Comparison of ENCODE assay signal across 7 mouse cellular contexts in the genomic region with DNA sequence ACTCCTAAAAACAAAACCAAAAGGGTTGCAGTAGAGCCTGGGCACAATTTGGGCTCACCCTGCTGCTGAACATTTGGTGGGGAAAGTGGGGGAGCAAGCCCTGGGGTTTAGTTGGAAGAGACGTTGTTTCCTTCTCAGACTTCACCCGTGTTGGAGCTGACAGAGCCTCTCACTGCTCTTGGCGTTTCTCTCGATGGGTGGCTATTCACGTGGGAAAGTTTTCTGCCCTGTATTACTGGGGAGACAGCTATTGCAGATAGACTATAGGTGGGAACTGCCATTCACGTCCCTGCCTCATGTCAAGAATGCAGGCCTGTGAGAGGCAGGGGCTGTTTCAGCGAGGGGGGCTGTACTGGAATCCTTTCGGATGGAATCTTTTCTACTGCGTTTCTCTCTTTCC. TPM values are rescaled to one million over a fixed set of nuclear protein-coding genes. Genes with fewer than 3 reads are reported as not detected.
A peak's percentile ranks its signal among the peaks of the same experiment; 100 is the strongest.
DNase-seq lines count a peak whose midpoint lies in the region; ATAC-seq and TF ChIP-seq lines count a peak whose summit lies in the region.

No protein-coding gene starts in this region.

- H3K4me3 ChIP-seq in lung, embryonic 16.5 days (ENCODE audit: low read length) = peak overlapping the region; percentile 2; the same call in 1 of the 2 replicates
- H3K4me3 ChIP-seq in lung, adult 2 months (replicated peaks; ENCODE audit: extremely low read depth, low read depth, low read length) = no peak overlapping the region
- H3K4me3 ChIP-seq in forebrain, embryonic 12.5 days (replicated peaks) = no peak overlapping the region
- no peak overlapping the region; the same call in 1 of the 2 replicates for H3K4me3 ChIP-seq in limb, embryonic 10.5 days
- H3K4me3 ChIP-seq in olfactory bulb, adult 2 months (ENCODE audit: insufficient read depth, low read depth, low read length) = no peak overlapping the region

- peak overlapping the region; percentile 98 for H3K27ac ChIP-seq in lung, embryonic 16.5 days (ENCODE audit: low read length)
- peak overlapping the region; percentile 97 for H3K27ac ChIP-seq in forebrain, embryonic 12.5 days
- H3K27ac ChIP-seq in limb, embryonic 10.5 days = peak overlapping the region; percentile 91
- H3K27ac ChIP-seq in olfactory bulb, adult 2 months (ENCODE audit: insufficient read depth, low read depth, low read length) = peak overlapping the region; percentile 98

- peak overlapping the region; percentile 11; the same call in 1 of the 2 replicates for H3K9ac ChIP-seq in lung, embryonic 16.5 days (ENCODE audit: low read length)
- H3K9ac ChIP-seq in forebrain, embryonic 12.5 days = peak overlapping the region; percentile 18; the same call in 1 of the 2 replicates

- H3K27me3 ChIP-seq in lung, embryonic 16.5 days (ENCODE audit: control insufficient read depth, insufficient read depth, low read depth, low read length) = no peaks in the 10 kb centered on the region
- H3K27me3 ChIP-seq in forebrain, embryonic 12.5 days = no peaks in the 10 kb centered on the region
- H3K27me3 ChIP-seq in limb, embryonic 10.5 days (ENCODE audit: low read depth, poor library complexity, severe bottlenecking) = 0 out of 2 replicates have a peak, but pooled peaks cover 3% of the 10 kb centered on the region

- WGBS in lung, embryonic 16.5 days = 18% methylated on average over 9 of the region's 9 CpGs
- 50% methylated on average over 9 of the region's 9 CpGs for WGBS in lung, adult 2 months
- whole genome bisulfite sequencing in forebrain, embryonic 12.5 days = 13% methylated on average over 9 of the region's 9 CpGs
- WGBS in limb, embryonic 10.5 days = 32% methylated on average over 9 of the region's 9 CpGs
- WGBS in olfactory bulb, adult 2 months = 16% methylated on average over 9 of the region's 9 CpGs

- no peak for TF ChIP-seq POLR2A in lung, adult 2 months (IDR thresholded peaks at IDR 0.05; ENCODE audit: borderline replicate concordance, extremely low read depth, low read depth, low read length)
- no peak for TF ChIP-seq POLR2A in olfactory bulb, adult 2 months (IDR thresholded peaks at IDR 0.05; ENCODE audit: insufficient read depth, low read depth, low read length)

- DNase-seq in lung, adult 2 months = no peak
- DNase-seq in limb, embryonic 10.5 days (ENCODE audit: low spot score) = peak; percentile 48
- DNase-seq in spleen, postnatal 14 days (ENCODE audit: low spot score in 2 of 2) = no peak

- peaks cover 63% of the 10 kb centered on the region for H3K4me1 ChIP-seq in lung, embryonic 16.5 days (replicated peaks; ENCODE audit: control insufficient read depth, insufficient read depth, low read length)
- H3K4me1 ChIP-seq in lung, adult 2 months (ENCODE audit: control insufficient read depth, insufficient read depth, low read length) = peaks cover 20% of the 10 kb centered on the region
- peaks cover 59% of the 10 kb centered on the region for H3K4me1 ChIP-seq in forebrain, embryonic 12.5 days
- H3K4me1 ChIP-seq in limb, embryonic 10.5 days = peaks cover 82% of the 10 kb centered on the region
- H3K4me1 ChIP-seq in olfactory bulb, adult 2 months (ENCODE audit: control insufficient read depth, insufficient read depth, low read length) = peaks cover 41% of the 10 kb centered on the region

- TF ChIP-seq CTCF in lung, adult 2 months (IDR thresholded peaks at IDR 0.05; ENCODE audit: insufficient read depth, low read length) = no peak
- no peak for TF ChIP-seq CTCF in olfactory bulb, adult 2 months (IDR thresholded peaks at IDR 0.05; ENCODE audit: insufficient read depth, low read depth, low read length)

- ATAC-seq in lung, embryonic 16.5 days (ENCODE audit: low read depth) = peak; percentile 10
- peak; percentile 56 for ATAC-seq in forebrain, embryonic 12.5 days (ENCODE audit: low FRiP score)
- ATAC-seq in monocyte, adult 5-6 weeks (replicated peaks; ENCODE audit: insufficient number of reproducible peaks, low FRiP score, low TSS enrichment, poor library complexity, severe bottlenecking) = no peak

- peak overlapping the region; percentile 38 for H3K4me2 ChIP-seq in lung, embryonic 16.5 days (ENCODE audit: low read depth, low read length)
- H3K4me2 ChIP-seq in forebrain, embryonic 12.5 days = peak overlapping the region; percentile 27

- H3K9me3 ChIP-seq in lung, embryonic 16.5 days (ENCODE audit: control insufficient read depth, low read length) = no peaks in the 10 kb centered on the region
- no peaks in the 10 kb centered on the region for H3K9me3 ChIP-seq in forebrain, embryonic 12.5 days
- H3K9me3 ChIP-seq in limb, embryonic 10.5 days (replicated peaks) = no peaks in the 10 kb centered on the region

- H3K36me3 ChIP-seq in lung, embryonic 16.5 days (ENCODE audit: control insufficient read depth, insufficient read depth, low read length) = no peaks in the 10 kb centered on the region
- no peaks in the 10 kb centered on the region for H3K36me3 ChIP-seq in forebrain, embryonic 12.5 days (replicated peaks)
- H3K36me3 ChIP-seq in limb, embryonic 10.5 days = peaks cover 7% of the 10 kb centered on the region; the same call in 1 of the 2 replicates

RNA-seq across cellular contexts. Expression of a gene that starts 50.5 kb away (rescaled TPM):
- 34.1 and 35.7 TPM in 2 replicates for polyA plus RNA-seq in lung, embryonic 16.5 days (2015; fragmentation: Nextera tagmentation; extraction: Ambion mirVana)
- polyA plus RNA-seq in lung, adult 2 months (2012; rRNA removed) = 43.0 and 48.7 TPM in 2 replicates
- polyA plus RNA-seq in forebrain, embryonic 12.5 days (2016; fragmentation: Nextera tagmentation; extraction: Ambion mirVana) = 27.6 and 29.0 TPM in 2 replicates
- polyA plus RNA-seq in limb, embryonic 10.5 days (2016; fragmentation: Nextera tagmentation; extraction: Ambion mirVana) = 22.7 and 29.6 TPM in 2 replicates
- polyA plus RNA-seq in olfactory bulb, adult 2 months (2012; ENCODE audit: insufficient read depth, insufficient read length, low replicate concordance, missing spikeins) = 43.4 TPM in 1 of 2 replicates, not detected in the other
- 127 to 158 TPM (median 135 TPM) in 3 replicates for total RNA-seq in monocyte, adult 5-6 weeks (2017)
